Mouse (Mus musculus) retina, postnatal 1 day (tissue): ENCODE results near the gene Gdi1.
"Not testable (repeated sequence)": the region's sequence is repeated elsewhere in the genome, so short reads cannot be mapped to it uniquely, and the experiment has no call there.

Experiments used
- DNase-seq: peaks from one replicate; pipeline ENCODE4 v3.0.0-alpha.2; 2012

Gene Gdi1

GRCm38 (mm10) chrX:74330166-74330930, 25.6 kb downstream of the Gdi1 start:
- DNase-seq, result peak; percentile 25

DNA sequence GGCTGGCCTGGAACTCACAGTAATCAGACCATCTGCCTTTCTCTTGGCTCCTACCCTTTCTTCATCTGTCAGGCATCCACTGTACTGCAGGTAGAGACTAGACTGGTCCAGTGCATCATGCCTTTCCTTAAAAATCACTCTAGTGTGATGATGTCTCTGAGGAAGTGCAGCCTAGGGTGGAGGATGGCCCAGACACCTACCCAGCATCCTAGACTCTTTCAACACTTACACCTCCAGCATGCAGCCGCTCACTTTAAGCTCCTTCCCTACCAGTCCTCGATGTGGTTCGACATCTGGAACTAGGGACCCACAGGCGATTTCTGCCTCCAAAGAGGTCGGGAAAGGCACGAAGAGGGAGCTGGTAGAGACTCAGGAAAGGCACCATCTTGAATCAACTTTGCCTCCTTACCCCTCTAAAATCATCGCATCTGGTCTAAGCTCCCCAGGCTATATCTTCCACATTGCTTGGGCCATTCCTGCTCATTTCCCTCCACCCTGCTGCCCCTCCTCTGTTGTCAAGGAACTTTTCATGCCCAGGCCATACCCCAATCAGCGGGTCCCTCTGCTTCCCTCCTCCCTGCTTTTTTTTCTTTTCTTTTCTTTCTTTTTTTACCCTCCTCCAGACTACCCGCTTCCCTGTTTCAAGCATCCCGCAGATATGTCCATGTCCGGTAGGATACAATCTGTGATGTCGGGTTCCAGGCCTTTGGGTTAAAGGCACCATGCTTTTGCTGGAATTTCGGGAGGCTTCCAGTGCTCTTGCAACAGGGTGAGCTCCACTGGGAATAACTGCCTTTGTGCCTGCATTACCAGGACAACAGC, 48.1 kb downstream of the Gdi1 start:
- no peak for DNase-seq

- DNase-seq, result peak; percentile 89
Measured at GRCm38 (mm10) chrX:74353467-74353770, 48.6 kb downstream of the Gdi1 start, which contains the start of gene Lage3. Gene Lage3 (minus strand): TSS chrX:74353618.

DNA sequence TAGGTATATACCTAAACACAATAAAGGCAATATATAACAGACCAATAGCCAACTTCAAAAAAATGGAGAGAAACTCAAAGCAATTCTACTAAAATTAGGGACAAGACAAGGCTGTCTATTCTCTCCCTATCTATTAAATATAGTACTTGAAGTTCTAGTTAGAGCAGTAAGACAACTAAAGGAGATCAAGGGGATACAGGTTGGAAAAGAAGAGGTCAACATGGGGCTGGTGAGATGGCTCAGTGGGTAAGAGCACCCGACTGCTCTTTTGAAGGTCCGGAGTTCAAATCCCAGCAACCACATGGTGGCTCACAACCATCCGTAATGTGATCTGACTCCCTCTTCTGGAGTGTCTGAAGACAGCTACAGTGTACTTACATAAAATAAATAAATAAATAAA, 52.3 kb downstream of the Gdi1 start:
- DNase-seq, result not testable (repeated sequence)

GRCm38 (mm10) chrX:74359171-74359570, 54.4 kb downstream of the Gdi1 start:
- DNase-seq, result no peak
